Mouse (Mus musculus) liver, embryonic 14.5 days (tissue): ENCODE results near the gene Creb3l2.

ENCODE experiments used
- CTCF ChIP-seq: IDR thresholded peaks from 2 replicates; pipeline ENCODE4 v1.5.1; 2016; ENCODE audit warnings: antibody characterized with exemption, low read depth, control low read depth
- EP300 ChIP-seq: IDR thresholded peaks from 2 replicates; pipeline ENCODE4 v1.6.1; 2016; ENCODE audit warnings: antibody characterized with exemption, low read depth

DNA sequence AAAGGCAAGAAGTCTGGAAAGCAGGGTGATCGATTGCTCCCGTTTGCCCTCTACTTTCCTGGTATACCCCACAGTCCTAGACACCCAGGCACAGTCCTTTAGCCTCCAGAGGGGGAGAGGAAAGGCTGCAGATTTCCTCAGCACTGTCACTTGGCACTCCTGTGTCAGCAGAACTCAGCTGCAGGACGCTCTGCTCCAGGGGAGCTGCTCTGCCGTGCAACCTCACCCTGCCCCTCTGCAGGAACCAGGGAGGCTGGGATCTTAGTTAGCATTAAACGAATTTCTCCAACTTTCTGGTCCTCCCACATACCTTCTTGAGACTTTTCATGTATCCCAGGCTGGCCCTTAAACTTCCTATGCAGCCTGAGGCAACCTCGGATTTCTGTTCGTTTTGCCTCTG lies 40.0 kb downstream of the Creb3l2 start:
- TF ChIP-seq CTCF (no peak), EP300 (no peak)
